Mouse (Mus musculus): ENCODE results near the gene Hnrnpa1.
"Not testable (repeated sequence)": the region's sequence is repeated elsewhere in the genome, so short reads cannot be mapped to it uniquely, and the experiment has no call there.

The Hnrnpa1 gene

DNA sequence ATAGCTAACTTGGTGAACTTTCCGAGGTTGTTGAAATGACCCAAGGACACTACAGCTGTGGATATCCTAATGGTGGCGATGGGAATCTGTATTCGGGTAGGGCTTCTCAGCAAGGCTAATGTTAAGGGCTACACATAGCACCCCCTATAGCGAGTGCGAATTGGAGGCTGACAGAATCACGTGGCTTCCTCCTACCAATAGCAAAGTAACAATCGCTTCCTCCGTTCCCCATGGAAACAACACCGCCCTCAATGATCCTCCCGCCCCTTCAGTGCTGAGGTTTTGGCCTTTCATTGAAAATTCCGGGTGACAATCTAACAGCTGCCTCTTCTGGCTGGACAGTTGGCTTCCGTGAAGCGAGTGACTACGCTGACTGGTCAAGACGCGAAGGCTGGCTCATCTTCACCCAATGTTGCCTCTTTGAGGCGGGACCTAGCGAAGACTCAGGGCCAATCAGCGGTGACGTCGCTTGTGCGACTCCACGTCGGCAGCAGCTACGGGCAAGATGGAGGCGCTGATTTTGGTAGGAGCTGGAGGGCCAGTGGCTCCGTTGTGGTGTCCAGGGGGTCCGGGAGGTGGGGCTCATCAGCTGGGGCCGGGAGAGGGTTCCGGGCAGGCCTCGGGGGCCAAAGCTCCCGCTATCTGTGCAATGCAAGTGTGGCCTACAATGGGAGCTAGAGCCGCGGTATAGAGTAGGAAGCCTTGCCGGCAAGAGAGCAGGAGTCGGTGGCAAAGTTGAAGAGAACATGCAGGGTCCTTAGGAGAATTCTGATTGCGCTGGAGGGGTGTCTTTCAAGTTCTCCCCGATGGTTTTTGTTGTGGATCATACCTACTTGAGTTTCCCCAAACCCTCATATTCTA, 32.4 kb downstream of the Hnrnpa1 start, which contains the start of gene Copz1:
Copz1 (plus strand) TSS at position 296 of the 861 bp plus-strand sequence.
- DNase-seq (ENCODE audit: low spot score in 2 of 2) = peak; percentile 86 to 87

DNA sequence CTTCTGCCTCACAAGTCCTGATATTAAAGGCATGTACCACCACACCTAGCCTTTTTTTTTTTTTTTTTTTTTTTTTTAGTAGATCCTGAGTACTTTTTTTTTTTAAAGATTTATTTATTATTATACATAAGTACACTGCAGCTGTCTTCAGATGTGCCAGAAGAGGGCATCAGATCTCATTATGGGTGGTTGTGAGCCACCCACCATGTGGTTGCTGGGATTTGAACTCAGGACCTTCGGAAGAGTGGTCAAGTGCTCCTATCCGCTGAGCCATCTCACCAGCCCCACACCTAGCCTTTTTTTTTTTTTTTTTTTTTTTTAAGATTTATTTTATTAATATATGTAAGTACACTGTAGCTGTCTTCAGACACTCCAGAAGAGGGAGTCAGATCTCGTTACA, 35.7 kb downstream of the Hnrnpa1 start:
- not testable (repeated sequence) for DNase-seq (ENCODE audit: low spot score in 2 of 2)

DNA sequence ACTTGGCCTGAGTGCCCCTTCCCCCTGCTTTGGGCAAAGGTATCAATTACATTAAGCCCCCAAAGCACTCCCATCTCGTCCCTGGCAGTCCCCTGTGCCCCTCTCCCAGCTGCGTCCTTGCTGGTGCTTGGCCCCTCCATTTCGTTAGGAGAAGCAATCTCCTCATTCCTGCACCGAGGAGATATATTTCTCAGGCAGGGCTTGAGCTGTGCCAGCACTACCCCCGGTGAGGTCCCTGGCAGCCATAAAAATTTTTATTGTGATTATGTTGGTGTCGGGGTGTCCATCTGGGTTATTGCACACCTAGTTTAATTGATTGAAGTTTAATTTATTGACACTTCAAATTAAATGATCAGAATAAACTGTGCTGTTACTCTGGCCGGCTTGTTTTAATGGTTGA, 37.7 kb downstream of the Hnrnpa1 start:
- DNase-seq (ENCODE audit: low spot score in 2 of 2) = no peak

DNA sequence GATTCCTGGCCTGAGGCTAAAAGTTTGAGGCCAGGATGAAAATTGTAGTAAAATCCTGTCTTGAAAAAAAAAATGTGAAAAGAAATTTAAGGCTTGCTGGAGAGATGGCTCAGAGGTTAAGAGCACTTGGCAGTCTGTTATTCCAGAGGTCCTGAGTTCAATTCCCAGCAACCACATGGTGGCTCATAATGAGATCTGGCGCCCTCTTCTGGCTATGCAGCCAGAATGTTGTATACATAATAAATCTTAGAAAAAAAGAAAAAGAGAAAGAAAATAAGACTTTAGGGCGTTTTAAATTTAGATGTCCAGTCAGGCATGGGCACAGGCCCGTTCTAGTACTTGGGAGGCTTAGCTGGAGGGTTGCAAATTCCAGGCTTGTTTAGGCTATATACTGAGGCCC, 39.5 kb downstream of the Hnrnpa1 start:
- DNase-seq (ENCODE audit: low spot score in 2 of 2) = peak in 1 of 2 experiments; percentile 59

DNA sequence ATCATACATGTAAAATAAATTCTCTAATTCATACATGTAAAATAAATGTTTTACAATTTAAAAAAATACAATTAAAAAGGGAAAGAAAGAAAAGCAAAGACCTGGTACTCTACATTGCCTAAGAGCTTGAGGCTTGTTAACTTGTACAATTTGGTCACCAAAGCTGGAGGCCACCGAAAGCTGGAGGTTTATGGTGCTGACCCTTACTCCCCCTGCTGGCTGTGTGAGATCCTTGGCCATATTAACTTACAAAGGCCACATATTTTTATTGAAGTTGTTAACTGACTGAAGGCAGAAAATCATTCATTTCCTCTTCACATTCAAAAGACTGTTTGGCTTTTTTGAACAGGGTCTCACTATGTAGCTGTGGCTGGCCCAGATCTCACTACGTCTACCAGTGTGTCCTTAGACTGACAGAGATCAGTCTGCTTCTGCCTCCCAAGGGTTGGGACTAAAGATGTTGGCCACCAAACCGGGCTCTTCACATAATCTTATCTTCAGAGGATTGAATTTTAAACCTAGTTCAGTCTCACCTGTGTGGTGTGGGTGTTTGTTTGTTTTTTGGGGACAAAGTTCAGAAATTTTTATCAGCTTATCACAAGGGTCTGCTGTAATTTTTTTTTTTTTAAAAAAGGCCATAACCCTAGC, 40.7 kb downstream of the Hnrnpa1 start:
- peak in 1 of 2 experiments; percentile 39 for DNase-seq (ENCODE audit: low spot score in 2 of 2)

DNA sequence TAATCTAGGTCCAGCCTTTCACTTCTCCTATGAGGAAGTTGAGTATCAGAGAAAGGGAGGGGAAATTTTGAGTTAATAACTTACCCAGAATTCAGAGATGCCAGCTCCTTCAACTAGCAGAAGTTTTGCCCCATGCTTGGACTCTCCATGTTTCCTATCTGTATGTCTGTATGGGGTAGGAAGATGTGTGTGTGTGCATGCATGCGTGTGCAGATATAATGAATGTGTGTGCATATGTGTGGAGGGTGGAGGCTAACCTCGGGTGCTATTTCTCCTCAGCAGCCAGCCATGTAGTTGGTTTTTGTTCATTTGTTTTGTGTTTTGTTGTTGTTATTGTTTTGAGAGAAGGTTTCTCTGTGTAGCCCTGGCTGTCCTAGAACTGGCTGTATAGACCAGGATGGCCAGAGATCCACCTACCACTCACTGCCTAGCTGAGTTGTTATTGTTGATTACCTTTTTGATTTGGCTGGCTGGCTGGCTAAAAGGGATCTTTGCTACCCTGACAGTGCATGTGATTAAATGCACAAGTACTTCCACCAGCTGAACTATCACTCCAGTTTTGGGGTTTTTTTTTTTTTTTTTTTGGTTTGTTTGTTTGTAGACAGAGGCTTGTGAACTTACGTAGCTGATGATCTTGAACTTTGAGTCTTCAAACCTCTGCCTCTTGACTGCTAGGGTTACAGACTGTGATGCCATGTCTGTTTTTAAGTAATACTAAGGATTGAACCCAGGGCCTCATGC, 41.4 kb downstream of the Hnrnpa1 start:
- no peak for DNase-seq (ENCODE audit: low spot score in 2 of 2)

DNA sequence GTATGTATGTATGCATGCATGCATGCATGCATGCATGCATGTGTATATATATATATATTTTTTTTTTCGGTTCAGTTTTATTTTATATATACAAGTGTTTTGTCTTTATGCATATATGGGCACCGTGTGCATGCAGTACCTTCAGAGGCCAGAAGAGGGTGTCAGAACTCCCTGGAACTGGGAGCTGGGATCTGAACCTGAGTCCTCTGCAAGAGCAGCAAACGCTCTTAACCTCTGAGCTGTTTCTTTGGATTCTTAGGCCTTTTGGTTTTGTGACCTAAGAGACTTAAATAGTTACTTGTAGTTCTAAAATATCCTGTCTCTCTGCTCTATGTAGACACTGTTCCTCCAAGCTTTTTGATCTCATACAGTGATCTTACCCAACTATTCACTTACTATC, 43.8 kb downstream of the Hnrnpa1 start:
- DNase-seq (ENCODE audit: low spot score in 2 of 2) = peak in 1 of 2 experiments; percentile 51

DNA sequence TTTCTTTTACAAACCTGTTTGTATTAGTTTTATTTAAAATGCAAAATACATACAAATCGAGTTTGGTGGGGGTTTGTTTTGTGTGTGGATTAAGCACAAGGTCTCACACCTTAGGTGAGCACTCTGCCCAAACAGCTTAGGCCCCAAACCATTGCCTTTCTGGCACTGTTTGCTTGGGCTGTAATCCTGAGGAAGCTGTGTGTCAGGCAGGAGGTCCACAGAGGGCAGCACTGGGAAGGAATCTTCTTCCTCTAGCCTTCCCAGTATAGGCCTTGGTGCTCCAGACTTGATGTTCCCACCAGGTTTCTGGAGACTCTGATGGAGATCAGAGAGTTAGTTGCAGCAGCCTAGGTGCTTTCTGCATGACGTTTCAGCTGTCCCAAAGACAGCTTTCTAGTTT, 44.4 kb downstream of the Hnrnpa1 start:
- DNase-seq (ENCODE audit: low spot score in 2 of 2) = no peak

DNA sequence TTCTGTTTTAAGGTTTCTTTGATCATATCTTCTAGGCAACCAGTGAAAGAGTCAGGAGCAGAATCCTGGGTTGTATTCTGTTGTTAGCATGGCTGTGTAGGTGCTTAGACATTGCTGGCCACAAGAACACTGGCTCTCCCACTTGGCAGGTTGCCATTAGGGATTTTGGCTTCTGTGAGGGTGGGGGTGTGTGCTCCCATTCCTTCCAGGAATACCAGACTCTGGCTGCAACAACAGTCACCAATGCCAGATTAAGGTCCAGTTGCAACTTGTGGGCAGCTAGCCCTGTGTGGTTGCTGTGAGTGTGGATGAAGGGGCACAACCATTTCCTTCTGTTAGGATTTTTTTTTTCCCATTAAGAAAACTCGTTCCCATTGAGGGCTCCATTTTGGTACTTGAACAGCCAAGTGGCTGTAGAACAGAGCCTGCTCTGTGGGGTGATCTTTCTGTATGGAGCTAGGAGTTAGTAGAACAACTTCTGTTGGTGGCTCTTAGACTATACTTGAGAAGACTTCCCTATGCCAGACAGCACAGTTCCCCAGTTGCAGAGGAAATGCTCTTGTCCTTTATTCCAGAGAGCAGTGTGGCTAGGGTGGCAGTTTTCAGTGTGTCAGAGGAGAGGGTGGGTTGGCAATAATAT, 45.7 kb downstream of the Hnrnpa1 start:
- DNase-seq (ENCODE audit: low spot score in 2 of 2) = no peak

DNA sequence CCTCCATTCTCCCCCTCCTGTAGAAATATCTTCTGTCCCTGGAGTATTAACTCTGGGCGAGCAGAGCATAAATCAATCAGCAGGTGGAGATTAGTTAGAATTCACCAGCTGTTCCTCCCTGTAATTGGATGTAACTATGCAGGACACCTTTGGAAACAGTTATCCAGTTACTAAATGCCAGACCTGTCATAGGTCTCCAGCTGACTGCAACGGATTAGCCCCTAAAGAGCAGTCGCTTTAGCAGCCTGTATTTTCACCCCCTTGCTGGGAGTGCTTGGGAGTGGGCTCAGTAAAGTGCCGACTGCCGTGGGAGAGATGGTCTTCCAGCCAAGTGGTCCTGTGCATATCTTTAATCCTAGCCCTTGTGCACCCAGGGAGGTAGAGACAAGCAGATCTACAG, 49.4 kb downstream of the Hnrnpa1 start:
- DNase-seq (ENCODE audit: low spot score in 2 of 2) = no peak

DNA sequence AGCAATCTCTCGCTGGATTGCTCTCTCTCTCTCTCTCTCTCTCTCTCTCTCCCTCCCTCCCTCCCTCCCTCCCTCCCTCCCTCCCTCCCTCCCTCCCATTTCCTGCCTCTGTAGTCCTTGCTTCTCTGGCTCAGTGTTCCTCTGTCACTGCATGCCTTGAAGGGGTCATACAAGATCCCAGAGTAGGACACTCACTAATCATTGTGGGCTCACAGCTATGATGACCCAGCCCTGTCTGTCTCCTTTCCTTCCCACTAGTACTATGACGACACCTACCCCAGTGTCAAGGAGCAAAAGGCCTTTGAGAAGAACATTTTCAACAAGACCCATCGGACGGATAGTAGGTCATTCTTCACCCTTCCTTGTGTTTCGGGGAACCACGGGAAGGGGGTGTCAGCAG, 50.2 kb downstream of the Hnrnpa1 start:
- no peak for DNase-seq (ENCODE audit: low spot score in 2 of 2)

DNA sequence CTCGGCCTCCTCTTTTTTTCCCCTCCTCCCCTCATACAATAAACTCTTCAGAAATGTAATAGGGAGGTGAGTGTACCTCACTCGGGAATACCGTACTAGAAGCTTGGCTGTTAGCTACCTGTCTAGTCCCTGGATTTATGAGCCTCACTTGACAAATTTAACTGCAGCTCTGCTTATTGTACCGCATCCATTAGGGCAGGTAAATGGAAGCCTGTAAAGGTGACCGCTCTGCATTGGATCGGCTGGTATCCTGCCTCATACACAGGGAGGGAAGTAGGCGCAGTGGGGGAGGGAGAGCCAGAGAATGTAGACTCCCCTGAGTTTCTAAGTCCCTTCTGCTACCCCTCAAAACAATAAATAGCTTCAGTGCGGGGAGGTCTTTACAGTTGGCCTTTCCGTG, 50.6 kb downstream of the Hnrnpa1 start:
- no peak for DNase-seq (ENCODE audit: low spot score in 2 of 2)

DNA sequence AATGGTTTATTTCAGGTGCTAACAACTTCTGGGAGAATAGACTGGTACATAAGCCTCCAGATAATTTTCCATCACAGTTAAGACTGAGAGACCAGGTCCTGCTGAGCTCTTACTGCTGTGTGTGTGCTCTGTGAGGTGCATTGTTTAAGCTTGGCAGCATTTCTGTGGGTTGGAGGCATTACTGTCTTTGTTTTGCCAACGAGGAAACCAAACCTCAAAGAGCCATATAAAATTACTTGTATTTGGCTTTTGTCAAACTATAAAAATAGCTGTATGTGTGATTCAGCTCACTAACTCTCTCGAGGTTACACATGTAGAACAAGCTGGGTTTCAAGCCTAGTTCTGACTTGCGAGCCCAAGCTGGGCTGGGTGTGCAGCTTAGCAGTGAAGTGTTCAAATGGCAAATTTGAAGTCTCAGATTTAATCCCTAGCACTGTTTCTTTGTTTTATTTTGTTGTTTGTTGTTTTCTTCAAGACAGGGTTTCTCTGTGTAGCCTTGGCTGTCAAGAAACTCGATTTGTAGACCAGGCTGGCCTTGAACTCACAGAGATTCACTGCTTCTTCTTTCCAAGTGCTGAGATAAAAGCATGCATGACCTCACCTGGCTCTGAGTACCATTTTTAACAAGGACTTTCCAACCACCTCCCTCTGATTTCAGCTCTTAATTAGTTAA, 52.6 kb downstream of the Hnrnpa1 start:
- DNase-seq (ENCODE audit: low spot score in 2 of 2) = no peak

DNA sequence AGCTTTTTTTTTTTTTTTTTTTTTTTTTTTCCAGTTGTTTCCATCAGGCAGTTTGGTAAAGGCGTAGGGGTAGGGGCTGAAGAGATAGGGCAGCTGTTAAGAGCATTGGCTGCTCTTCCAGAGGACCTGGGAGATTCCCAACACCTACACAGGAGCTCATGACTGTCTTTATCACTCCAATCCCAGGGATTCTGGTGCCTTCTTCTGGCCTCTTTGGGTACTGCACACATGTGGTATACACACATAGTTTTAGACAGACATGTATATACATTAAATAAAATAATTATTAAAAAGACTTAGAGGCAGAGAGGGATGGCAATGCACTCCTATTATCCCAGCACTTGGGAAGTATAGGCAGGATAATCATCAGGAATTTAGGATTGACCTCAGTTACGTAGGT, 53.1 kb downstream of the Hnrnpa1 start:
- DNase-seq (ENCODE audit: low spot score in 2 of 2) = no peak

DNA sequence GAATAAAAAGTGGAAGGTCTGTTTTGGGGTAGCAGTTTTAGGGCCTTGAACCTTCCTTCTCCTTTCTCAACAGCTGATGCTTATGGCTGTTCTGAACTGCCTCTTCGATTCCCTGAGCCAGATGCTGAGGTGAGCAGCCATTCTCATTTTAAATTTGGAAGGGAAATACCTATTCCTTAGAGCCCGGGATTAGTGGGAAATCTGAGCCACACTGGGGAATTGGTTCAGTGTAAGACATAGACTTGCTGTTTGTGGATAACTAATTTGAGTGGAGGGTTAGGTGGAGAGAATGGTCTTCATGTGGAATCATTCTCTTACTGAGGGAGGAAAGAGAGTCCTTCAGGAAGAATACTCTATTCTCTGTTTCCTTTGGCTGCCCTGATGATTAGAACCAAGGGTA, 54.4 kb downstream of the Hnrnpa1 start:
- no peak for DNase-seq (ENCODE audit: low spot score in 2 of 2)

DNA sequence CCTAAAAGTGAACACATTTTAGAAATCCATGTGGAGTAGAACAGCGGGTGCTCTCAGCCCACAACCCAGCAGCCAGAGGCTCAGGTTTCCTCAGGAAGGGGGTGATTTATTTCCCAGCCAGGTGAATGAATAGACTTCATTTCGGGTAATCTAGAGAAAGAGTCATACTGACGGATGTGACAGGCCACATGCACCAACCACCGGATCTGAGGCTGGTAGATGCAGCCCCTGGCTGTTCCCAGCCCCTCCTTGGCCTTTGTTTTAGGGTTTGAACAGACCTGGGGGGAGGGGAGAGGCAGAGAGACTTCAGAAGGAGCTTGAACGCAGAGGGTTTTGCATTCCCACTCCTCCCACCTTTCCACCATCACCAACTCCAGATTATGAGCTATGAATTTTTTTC, 55.6 kb downstream of the Hnrnpa1 start:
- no peak for DNase-seq (ENCODE audit: low spot score in 2 of 2)

Measured in spleen, postnatal 14 days (tissue).